Mouse (Mus musculus) testis, adult 2 months (tissue): ENCODE results near the gene Ppih. TPM values are rescaled to one million over a fixed set of nuclear protein-coding genes. Genes with fewer than 3 reads are reported as not detected.

ENCODE experiments used
- H3K27ac ChIP-seq: fragments of 200-500 bp; 2 replicates; pipeline ENCODE4 v1.5.1; 2012; ENCODE audit warnings: low read depth, low read length; ENCODE audit not compliant: control insufficient read depth, insufficient read depth
- H3K27me3 ChIP-seq: fragments of 200-500 bp; 2 replicates; pipeline ENCODE4 v1.6.1; 2012; ENCODE audit warnings: mild to moderate bottlenecking, low read length, moderate library complexity; ENCODE audit not compliant: control insufficient read depth, insufficient read depth
- H3K36me3 ChIP-seq: fragments of 200-500 bp; 2 replicates; pipeline ENCODE4 v1.6.1; 2012; ENCODE audit warnings: mild to moderate bottlenecking, low read length; ENCODE audit not compliant: control insufficient read depth, insufficient read depth
- H3K4me1 ChIP-seq: fragments of 200-500 bp; 2 replicates; pipeline ENCODE4 v1.6.1; 2012; ENCODE audit warnings: low read length; ENCODE audit not compliant: control insufficient read depth, insufficient read depth
- H3K4me3 ChIP-seq: fragments of 200-500 bp; 2 replicates; pipeline ENCODE4 v1.5.1; 2012; ENCODE audit warnings: low read depth, mild to moderate bottlenecking, low read length, moderate library complexity, mixed read lengths; ENCODE audit not compliant: control insufficient read depth
- CTCF ChIP-seq: fragments of 200-500 bp; IDR thresholded peaks from 2 replicates; pipeline ENCODE4 v1.5.1; 2012; ENCODE audit warnings: low read depth, mild to moderate bottlenecking, inconsistent platforms, low read length, moderate library complexity; ENCODE audit not compliant: control insufficient read depth, insufficient read depth, insufficient replicate concordance
- POLR2A ChIP-seq: fragments of 200-500 bp; IDR thresholded peaks from 2 replicates; pipeline ENCODE4 v1.6.1; 2012; ENCODE audit warnings: low read depth, mild to moderate bottlenecking, inconsistent platforms, low read length, moderate library complexity; ENCODE audit not compliant: control insufficient read depth
- polyA plus RNA-seq: library from polyadenylated mRNA; depleted of rRNA; stranded (reverse); fragments of >200 nt; gene quantifications from 2 replicates; pipeline ENCODE4 v1.2.3, GENCODE M21; 2012; rRNA removed

The Ppih gene
- polyA plus RNA-seq, 1 experiment = 28.9 TPM

DNA sequence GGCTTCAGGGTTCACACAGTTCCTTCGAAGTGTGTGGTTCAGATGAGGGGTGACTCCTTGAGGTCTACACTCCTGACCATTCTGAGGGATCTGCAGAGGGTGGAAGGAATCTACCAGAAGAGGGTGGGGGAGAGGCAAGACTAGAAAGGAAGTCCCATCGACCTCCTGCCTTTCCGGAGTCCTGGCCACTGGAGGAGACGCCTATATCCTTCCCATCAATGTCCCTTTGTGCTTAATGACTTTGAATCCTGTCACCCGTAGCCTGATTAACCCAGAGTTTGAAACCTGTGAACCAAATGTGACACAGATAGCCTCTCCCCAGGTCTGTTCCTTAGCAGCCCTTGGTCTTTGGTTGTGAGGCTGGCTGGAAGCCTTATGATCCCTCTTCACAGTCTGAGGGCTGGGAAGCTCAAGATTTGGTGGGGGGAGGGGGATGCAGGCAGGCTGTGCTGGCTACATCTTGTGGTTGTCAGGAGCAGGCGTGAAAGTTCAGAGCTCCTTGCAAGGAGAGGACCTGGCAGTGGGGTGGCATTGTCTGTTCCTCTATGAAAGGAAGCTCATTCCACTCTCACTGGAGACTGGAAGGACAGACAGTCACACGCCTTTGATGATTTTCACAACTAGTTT is 59.1 kb downstream of the Ppih start:
- H3K4me1 ChIP-seq = no peaks in the 10 kb centered on the region
- TF ChIP-seq POLR2A (no peak), CTCF (no peak)
- H3K36me3 ChIP-seq = no peaks in the 10 kb centered on the region
- no peaks in the 10 kb centered on the region for H3K27me3 ChIP-seq
- no peak overlapping the region for H3K4me3 ChIP-seq
- no peak overlapping the region for H3K27ac ChIP-seq

DNA sequence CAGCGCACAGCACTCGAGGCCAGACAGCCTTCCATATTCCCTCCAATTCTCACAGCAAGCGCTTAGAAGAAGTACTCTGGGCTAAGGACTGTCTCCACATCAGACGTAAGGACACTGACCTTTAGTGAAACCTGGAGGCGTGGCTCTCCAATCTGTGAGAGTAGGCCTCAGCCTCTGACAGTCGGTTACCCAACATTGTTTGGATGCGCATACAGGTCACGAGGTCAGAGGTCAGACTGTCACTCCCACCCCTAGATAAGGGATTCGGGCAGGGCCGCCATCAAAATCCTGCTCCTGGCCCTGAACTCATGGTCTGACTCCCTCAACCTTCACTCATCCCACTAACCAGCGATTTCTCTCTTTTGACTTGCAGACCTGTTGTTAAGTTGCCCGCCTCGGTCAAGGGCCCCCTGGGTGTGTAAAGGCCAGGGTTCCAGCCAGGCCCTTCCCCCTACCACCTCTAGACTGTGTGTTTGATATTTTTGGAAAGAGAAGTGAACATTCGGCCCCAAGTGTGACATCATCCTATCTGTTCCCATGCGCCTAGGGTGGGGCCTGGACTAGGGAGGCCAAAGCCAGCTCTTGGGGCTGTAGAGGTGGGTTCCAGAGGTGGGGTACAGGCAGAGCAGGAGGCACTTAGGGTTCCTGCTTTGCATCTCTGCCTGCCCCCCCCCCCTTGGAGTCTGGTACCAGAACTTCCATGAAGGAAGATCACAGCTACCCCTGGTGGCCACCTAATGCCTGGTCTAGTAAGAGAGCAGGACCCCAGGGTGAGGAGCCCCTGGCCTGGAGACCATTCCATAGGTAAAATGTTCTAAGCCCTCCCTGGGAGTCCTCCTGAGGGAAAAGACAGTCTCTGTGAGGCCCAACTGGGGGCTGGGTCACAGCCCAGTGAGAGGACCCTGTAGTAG is 60.7 kb downstream of the Ppih start:
- no peaks in the 10 kb centered on the region for H3K4me1 ChIP-seq
- H3K27me3 ChIP-seq = no peaks in the 10 kb centered on the region
- no peak overlapping the region for H3K27ac ChIP-seq
- no peaks in the 10 kb centered on the region for H3K36me3 ChIP-seq
- TF ChIP-seq CTCF (no peak), POLR2A (no peak)
- H3K4me3 ChIP-seq = no peak overlapping the region

DNA sequence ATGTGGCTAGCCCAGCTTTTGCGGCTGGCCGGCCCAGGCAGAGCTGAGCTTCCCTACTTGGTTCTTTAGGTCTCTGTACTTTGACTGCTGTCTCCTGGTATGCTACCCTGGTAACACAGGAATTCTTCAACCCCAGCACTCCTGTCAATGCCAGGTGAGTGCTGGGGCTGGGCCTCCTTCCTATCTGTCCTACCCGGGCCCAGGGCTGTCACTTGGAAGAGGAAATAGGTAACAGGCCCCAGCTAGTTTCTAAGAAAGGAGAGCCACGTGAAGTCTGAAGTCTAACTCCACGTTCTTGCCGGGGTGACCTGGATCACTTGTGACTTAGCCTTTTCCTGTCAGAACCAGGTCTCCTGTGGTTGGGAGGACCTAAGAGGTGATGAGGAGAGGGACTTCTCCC is 63.3 kb downstream of the Ppih start:
- Histone ChIP-seq H3K27ac (no peak overlapping the region), H3K36me3 (no peaks in the 10 kb centered on the region)

DNA sequence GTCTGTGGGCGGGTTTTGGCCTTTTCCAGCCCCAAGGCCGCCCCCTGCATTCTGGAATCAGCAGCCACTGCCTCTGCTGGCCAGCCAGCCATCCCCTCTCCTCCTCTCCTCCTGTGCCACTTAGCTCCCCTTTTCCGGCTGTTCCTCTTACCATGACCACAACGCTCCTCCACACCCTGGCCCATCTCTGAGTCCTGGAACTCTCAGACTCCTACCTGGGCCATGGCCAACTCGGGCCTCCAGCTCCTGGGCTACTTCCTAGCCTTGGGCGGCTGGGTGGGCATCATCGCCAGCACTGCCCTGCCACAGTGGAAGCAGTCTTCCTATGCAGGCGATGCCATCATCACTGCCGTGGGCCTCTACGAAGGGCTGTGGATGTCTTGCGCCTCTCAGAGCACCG is 65.0 kb downstream of the Ppih start, which contains the start of gene Cldn19:
Gene Cldn19, plus strand, starts transcription at position 64 of the 400 bp plus-strand sequence.
- Histone ChIP-seq H3K4me3 (no peak within 1 kb of the TSS), H3K36me3 (no peaks in the 10 kb centered on the region), H3K27me3 (no peaks in the 10 kb centered on the region), H3K4me1 (no peaks in the 10 kb centered on the region), H3K27ac (no peak within 1 kb of the TSS)
- TF ChIP-seq CTCF (no peak), POLR2A (no peak)

More for the DNA sequence above, 63.3 kb downstream of the Ppih start:
- no peaks in the 10 kb centered on the region for H3K27me3 ChIP-seq
- TF ChIP-seq POLR2A = no peak
- H3K4me1 ChIP-seq = no peaks in the 10 kb centered on the region
- H3K4me3 ChIP-seq = no peak overlapping the region

DNA sequence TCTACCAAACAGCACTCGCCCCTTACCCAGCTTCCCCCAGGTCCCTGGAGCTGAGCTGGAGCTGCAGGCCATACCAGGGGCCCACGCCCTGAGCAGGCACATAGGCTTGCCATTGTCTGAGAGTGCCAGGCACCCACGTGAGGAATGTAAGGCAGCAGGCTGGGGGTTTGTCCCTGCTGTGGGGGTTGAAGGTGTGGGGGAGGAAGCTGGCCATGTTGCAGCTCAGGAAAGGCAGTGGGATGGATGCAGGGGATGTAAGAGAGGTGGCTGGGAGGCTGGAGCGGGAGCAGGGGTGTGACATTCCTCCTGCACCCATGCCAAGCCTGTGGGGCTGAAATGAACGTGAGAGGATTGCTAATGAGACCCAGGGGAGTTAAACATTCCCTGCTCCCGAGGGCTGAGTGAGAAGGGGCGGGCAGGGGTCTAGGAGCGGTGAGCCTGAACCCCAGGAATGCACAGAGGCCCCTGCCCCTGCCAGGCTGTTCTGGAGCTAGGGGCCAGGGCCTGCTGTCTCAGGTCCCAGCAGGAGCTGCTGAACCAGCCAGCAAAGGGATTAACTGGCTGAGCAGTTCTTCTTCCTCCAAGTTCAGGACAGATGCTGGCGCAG is 66.2 kb downstream of the Ppih start:
- Histone ChIP-seq H3K36me3 (no peaks in the 10 kb centered on the region), H3K27me3 (no peaks in the 10 kb centered on the region), H3K4me1 (no peaks in the 10 kb centered on the region), H3K4me3 (no peak overlapping the region), H3K27ac (no peak overlapping the region)
- TF ChIP-seq POLR2A = no peak

DNA sequence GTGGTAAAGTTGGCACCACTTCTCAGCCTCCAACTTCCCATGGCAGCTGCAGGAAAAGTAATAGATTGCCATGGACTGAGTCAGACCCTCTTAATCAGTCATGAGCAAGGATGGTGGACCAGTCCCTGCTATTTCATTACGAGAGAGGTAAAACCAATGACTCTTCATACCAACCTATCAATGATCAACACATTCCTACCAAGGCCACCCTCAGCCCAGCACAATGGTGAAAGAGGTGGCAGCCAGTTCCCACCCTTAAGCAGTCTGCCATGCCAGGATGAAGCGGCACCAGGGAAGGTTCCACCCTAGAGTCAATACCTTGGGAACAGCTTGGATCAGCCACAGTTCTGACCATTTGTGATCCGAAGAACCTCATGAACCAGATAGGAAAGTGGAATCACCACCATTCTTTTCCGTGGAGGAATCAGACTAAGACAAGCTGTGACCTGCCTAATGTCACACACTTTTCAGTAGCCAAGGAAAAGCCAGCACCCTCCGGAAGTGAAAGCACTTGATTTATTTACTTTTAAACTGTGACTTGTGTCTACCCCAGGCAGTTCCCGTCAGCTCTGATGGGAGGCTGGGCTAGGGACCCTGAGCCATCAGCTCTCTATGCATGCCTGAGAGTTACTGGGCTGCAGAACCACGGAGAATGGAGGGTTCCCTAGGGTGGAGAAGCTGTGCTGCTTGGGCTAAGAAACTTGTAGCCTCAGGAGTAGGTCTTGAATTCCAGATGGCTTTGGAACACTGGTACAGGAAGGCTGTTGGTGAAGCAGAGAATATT is 68.1 kb downstream of the Ppih start:
- Histone ChIP-seq H3K4me1 (no peaks in the 10 kb centered on the region), H3K36me3 (no peaks in the 10 kb centered on the region), H3K4me3 (no peak overlapping the region), H3K27me3 (no peaks in the 10 kb centered on the region), H3K27ac (no peak overlapping the region)
- TF ChIP-seq CTCF (no peak), POLR2A (no peak)

Other genes starting within 250 kb of the Ppih start
- gene Slc2a1, start 211.8 kb downstream of the Ppih start, polyA plus RNA-seq = 6.9 and 7.1 TPM in 2 replicates
- 25.9 and 28.6 TPM in 2 replicates for gene Zfp691, start 146.4 kb downstream of the Ppih start, polyA plus RNA-seq
- 0.17 and 0.18 TPM in 2 replicates for gene Ermap, start 130.5 kb downstream of the Ppih start, polyA plus RNA-seq
- 186 and 207 TPM in 2 replicates for gene Svbp, start 125.2 kb downstream of the Ppih start, polyA plus RNA-seq
- 114 and 136 TPM in 2 replicates for gene Tmem269, start 102.3 kb downstream of the Ppih start, polyA plus RNA-seq
- gene AU022252, start 87.8 kb downstream of the Ppih start, polyA plus RNA-seq = 14.1 and 18.6 TPM in 2 replicates
- gene P3h1, start 87.6 kb downstream of the Ppih start, polyA plus RNA-seq = 10.4 and 11.9 TPM in 2 replicates
- not detected in 2 replicates for gene Cldn19, start 65.1 kb downstream of the Ppih start, polyA plus RNA-seq
- gene Ybx1, start 25.9 kb downstream of the Ppih start, polyA plus RNA-seq = 821 and 914 TPM in 2 replicates
- gene Ccdc30, start 95.0 kb upstream of the Ppih start, polyA plus RNA-seq = 182 and 206 TPM in 2 replicates
- 4.8 and 5.3 TPM in 2 replicates for gene Ppcs, start 101.9 kb upstream of the Ppih start, polyA plus RNA-seq
- gene Zmynd12, start 102.3 kb upstream of the Ppih start, polyA plus RNA-seq = 89.5 and 104 TPM in 2 replicates
- gene Rimkla, start 172.1 kb upstream of the Ppih start, polyA plus RNA-seq = 0.46 and 0.65 TPM in 2 replicates
- gene Foxj3, start 216.5 kb upstream of the Ppih start, polyA plus RNA-seq = 7.2 and 8.8 TPM in 2 replicates
- 10.3 and 12.0 TPM in 2 replicates for gene Frg2f1, start 219.0 kb upstream of the Ppih start, polyA plus RNA-seq